In the genomic region with DNA sequence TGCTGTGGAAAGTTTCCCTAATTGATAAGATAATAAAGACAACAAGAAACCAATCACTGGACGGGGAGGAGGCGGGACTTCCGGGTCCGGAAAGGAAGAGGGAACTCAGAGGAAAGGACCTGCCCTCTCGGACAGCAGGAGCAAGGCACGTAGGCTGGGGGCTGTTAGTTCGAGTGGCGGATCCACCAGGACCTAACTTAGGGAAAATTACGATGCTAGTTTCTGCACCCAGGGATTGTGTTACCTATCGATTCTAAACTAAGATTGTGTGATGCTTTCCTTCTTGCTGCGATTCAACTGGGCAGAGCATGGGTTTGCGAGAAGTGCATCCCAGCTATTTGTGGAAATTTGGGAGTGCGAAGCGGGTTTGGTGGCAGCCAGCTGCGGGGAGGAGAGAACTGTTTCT, we compare ENCODE assay signal across 8 mouse cellular contexts.
DNase-seq lines count a peak whose midpoint lies in the region; ATAC-seq lines count a peak whose summit lies in the region.

No protein-coding gene starts in this region.

- H3K4me1 ChIP-seq in hindbrain, embryonic 13.5 days (replicated peaks), result peaks cover 3% of the 10 kb centered on the region; the same call in 1 of the 2 replicates

- H3K36me3 ChIP-seq in hindbrain, embryonic 13.5 days, result no peaks in the 10 kb centered on the region

- WGBS in hindbrain, embryonic 13.5 days, result under 1% methylated on average over 15 of the region's 15 CpGs

- H3K4me2 ChIP-seq in hindbrain, embryonic 13.5 days, result peak overlapping the region; percentile 92

- H3K27ac ChIP-seq in hindbrain, embryonic 13.5 days, result peak overlapping the region; percentile 61

- peak; percentile 94 for DNase-seq in R1 (ENCODE audit: low read depth, low spot score)
- DNase-seq in cerebellum, postnatal 14 days, result peak; percentile 78 to 82
- DNase-seq in frontal cortex, postnatal 25 days (ENCODE audit: low spot score in 2 of 2), result peak; percentile 50 to 55
- peak; percentile 77 to 79 for DNase-seq in layer of hippocampus, postnatal 36 days
- DNase-seq in lung, postnatal 4 days, result peak; percentile 83 to 86
- DNase-seq in retina, postnatal 1 day, result peak; percentile 89
- peak; percentile 53 for DNase-seq in urinary bladder, adult 2 months (ENCODE audit: low spot score)

- peak overlapping the region; percentile 51 for H3K4me3 ChIP-seq in hindbrain, embryonic 13.5 days

- ATAC-seq in hindbrain, embryonic 13.5 days (ENCODE audit: low FRiP score), result peak; percentile 76

- no peaks in the 10 kb centered on the region for H3K27me3 ChIP-seq in hindbrain, embryonic 13.5 days

- H3K9ac ChIP-seq in hindbrain, embryonic 13.5 days, result peak overlapping the region; percentile 83

- H3K9me3 ChIP-seq in hindbrain, embryonic 13.5 days, result no peaks in the 10 kb centered on the region

Comparison
In these comparisons a context has a peak if more than half of its experiments do, and no peak if none do; other contexts are left out.
1. Peak in every context shown above with its lines: DNase-seq, ATAC-seq, H3K4me3 ChIP-seq and H3K27ac ChIP-seq.